Mouse (Mus musculus): ENCODE measurements at regions not wholly inside any gene's neighbourhood (a gene's known extent, or its start where the extent isn't known, plus 50 kb on each side); places are given as distances from the start of the nearest gene placed in this dataset.
A peak's percentile ranks its signal among the peaks of the same experiment; 100 is the strongest.
"Not testable (repeated sequence)": the region's sequence is repeated elsewhere in the genome, so short reads cannot be mapped to it uniquely, and the experiment has no call there.

GRCm38 (mm10) chr12:17852138-17852537 lies 161.5 kb downstream of the Hpcal1 start:
- DNase-seq (ENCODE audit: low spot score) = not testable (repeated sequence)

GRCm38 (mm10) chr12:17872491-17872890 lies 181.8 kb downstream of the Hpcal1 start:
- not testable (repeated sequence) for DNase-seq (ENCODE audit: low spot score)

GRCm38 (mm10) chr12:17881371-17882116 lies 190.9 kb downstream of the Hpcal1 start:
- peak; percentile 61 for DNase-seq (ENCODE audit: low spot score)

- DNase-seq (ENCODE audit: low spot score) = not testable (repeated sequence)
These were observed 191.8 kb downstream of the Hpcal1 start for GRCm38 (mm10) chr12:17882117-17883116.

- DNase-seq (ENCODE audit: low spot score) = not testable (repeated sequence)
These were observed 201.1 kb downstream of the Hpcal1 start for GRCm38 (mm10) chr12:17891663-17892310.

- not testable (repeated sequence) for DNase-seq (ENCODE audit: low spot score)
These were observed 222.4 kb downstream of the Hpcal1 start for GRCm38 (mm10) chr12:17913058-17913457.
